Mouse (Mus musculus) spleen, adult 12 weeks (tissue): ENCODE data around the gene Cntnap5c.

Source experiments
- DNase-seq: peaks from one replicate; pipeline ENCODE4 v3.0.0; 2022; ENCODE audit warnings: low spot score

Gene Cntnap5c

GRCm38 (mm10) chr17:58003322-58003721, 234.0 kb downstream of the Cntnap5c start:
- DNase-seq: no peak

- DNase-seq: no peak
Observed at GRCm38 (mm10) chr17:58004491-58004890, 235.1 kb downstream of the Cntnap5c start.

- DNase-seq: no peak
Observed at GRCm38 (mm10) chr17:58041178-58041577, 271.8 kb downstream of the Cntnap5c start.

GRCm38 (mm10) chr17:58045149-58045548, 275.8 kb downstream of the Cntnap5c start:
- no peak for DNase-seq

GRCm38 (mm10) chr17:58069912-58070311, 300.5 kb downstream of the Cntnap5c start:
- DNase-seq: no peak

GRCm38 (mm10) chr17:58082676-58083075, 313.3 kb downstream of the Cntnap5c start:
- no peak for DNase-seq

- no peak for DNase-seq
Observed at GRCm38 (mm10) chr17:58104505-58104904, 335.1 kb downstream of the Cntnap5c start.

- no peak for DNase-seq
Observed at GRCm38 (mm10) chr17:58107901-58108300, 338.5 kb downstream of the Cntnap5c start.

- no peak for DNase-seq
Observed at GRCm38 (mm10) chr17:58108335-58108734, 339.0 kb downstream of the Cntnap5c start.

- DNase-seq: no peak
Observed at GRCm38 (mm10) chr17:58187171-58187570, 417.8 kb downstream of the Cntnap5c start.

- no peak for DNase-seq
Observed at GRCm38 (mm10) chr17:58201148-58201547, 431.8 kb downstream of the Cntnap5c start.

- DNase-seq: no peak
Observed at GRCm38 (mm10) chr17:58268058-58268457, 498.7 kb downstream of the Cntnap5c start.

- no peak for DNase-seq
Observed at GRCm38 (mm10) chr17:58351310-58351709, 581.9 kb downstream of the Cntnap5c start.

- no peak for DNase-seq
Observed at GRCm38 (mm10) chr17:58356224-58356623, 586.9 kb downstream of the Cntnap5c start.

- no peak for DNase-seq
Observed at GRCm38 (mm10) chr17:58363582-58364267, 594.4 kb downstream of the Cntnap5c start.

GRCm38 (mm10) chr17:58370089-58370488, 600.7 kb downstream of the Cntnap5c start:
- DNase-seq: no peak

GRCm38 (mm10) chr17:58407769-58408168, 638.4 kb downstream of the Cntnap5c start:
- no peak for DNase-seq

GRCm38 (mm10) chr17:58408756-58409155, 639.4 kb downstream of the Cntnap5c start:
- DNase-seq: no peak

- DNase-seq: no peak
Observed at GRCm38 (mm10) chr17:58437443-58437842, 668.1 kb downstream of the Cntnap5c start.
